Mouse (Mus musculus) megakaryocyte, embryonic 14.5 days (primary cell): ENCODE results near the gene Hmg20a.

Source experiments
- FLI1 ChIP-seq: IDR thresholded peaks from 2 replicates; pipeline ENCODE4 v1.6.1; 2012; ENCODE audit warnings: low read length, inconsistent platforms, mixed read lengths
- GATA1 ChIP-seq: IDR thresholded peaks from 3 replicates; pipeline ENCODE4 v1.6.1; 2012; ENCODE audit warnings: mixed read lengths, low read length, inconsistent platforms, borderline replicate concordance

DNA sequence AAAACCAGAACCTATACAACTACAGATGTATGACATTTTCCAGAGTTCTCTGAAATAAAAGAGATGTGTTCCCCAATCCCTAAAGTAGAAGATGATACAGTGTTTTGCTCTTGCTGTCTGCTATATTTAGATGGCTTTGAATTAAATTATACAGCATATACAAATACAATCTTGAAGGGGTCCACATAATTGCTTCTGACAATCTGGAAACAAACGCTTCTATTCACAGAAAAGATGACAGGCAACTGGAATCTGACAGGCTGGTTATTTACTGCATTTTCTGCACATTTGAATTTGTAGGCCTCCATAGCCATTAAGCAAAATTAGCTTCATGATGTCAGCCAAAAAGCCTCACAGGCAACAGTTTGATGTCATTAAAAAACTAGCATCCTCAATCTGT lies 35.6 kb upstream of the Hmg20a start:
- no peak for TF ChIP-seq FLI1
- no peak for TF ChIP-seq GATA1
